Mouse (Mus musculus) thymus, adult 2 months (tissue): ENCODE measurements around the gene Akr1e1.

Source experiments
- CTCF ChIP-seq: fragments of 200-500 bp; IDR thresholded peaks from 2 replicates; pipeline ENCODE4 v1.5.1; 2012; ENCODE audit warnings: mild to moderate bottlenecking, control low read depth, low read length, moderate library complexity, borderline replicate concordance; ENCODE audit not compliant: control insufficient read depth, poor library complexity, insufficient read depth; ENCODE audit errors: extremely low read depth
- POLR2A ChIP-seq: fragments of 200-500 bp; IDR thresholded peaks from 2 replicates; pipeline ENCODE4 v1.6.1; 2012; ENCODE audit warnings: mild to moderate bottlenecking, low read length, control low read depth, moderate library complexity; ENCODE audit not compliant: control insufficient read depth, poor library complexity, insufficient read depth; ENCODE audit errors: extremely low read depth

DNA sequence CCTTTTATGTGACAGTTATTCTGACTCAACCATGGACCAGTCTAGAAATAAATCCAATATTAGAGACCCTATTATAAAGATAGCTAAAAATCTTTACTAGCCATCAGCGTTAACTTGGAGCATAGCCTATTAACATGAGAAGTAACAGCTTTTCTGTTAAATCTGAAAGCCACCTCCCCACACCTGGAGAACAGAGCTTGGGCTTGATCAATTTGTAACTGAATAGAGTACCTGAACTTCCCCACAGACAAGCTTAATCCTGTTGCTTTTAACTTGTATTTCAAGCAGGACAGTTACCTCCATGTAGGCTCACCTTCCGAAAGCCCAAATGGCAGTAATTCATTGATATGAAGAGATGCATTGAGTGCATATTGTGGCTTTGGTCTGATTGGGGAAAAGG lies 43.0 kb downstream of the Akr1e1 start:
- TF ChIP-seq CTCF = no peak
- TF ChIP-seq POLR2A = no peak
